Mouse (Mus musculus): ENCODE measurements around the gene Slc27a5. TPM values are rescaled to one million over a fixed set of nuclear protein-coding genes. Genes with fewer than 3 reads are reported as not detected.

The Slc27a5 gene
- total and polyA plus RNA-seq, 3 experiments = 0.22 TPM; not detected in 2

- ATAC-seq (ENCODE audit: extremely low read depth, insufficient number of reproducible peaks, low FRiP score, poor library complexity, severe bottlenecking) (peak; percentile 34; the same call in 1 of the 2 replicates), DNase-seq (ENCODE audit: low spot score) (no peak)
- TF ChIP-seq GATA1 (IDR thresholded peaks at IDR 0.05; ENCODE audit: borderline replicate concordance, low read length) (no peak), TAL1 (conservative IDR thresholded peaks at IDR 0.05; ENCODE audit: low read depth, low read length) (no peak), GATA2 (IDR thresholded peaks at IDR 0.05; ENCODE audit: borderline replicate concordance, low read depth, low read length) (no peak), CTCF (IDR thresholded peaks at IDR 0.05; ENCODE audit: low read depth, low read length) (no peak), POLR2AphosphoS5 (IDR thresholded peaks at IDR 0.05; ENCODE audit: insufficient replicate concordance, low read depth, low read length) (no peak)
- no peak overlapping the region for H3K4me3 ChIP-seq (ENCODE audit: low read depth, low read length)
- no peaks in the 10 kb centered on the region for H3K36me3 ChIP-seq (replicated peaks)
- no peaks in the 10 kb centered on the region for H3K9me3 ChIP-seq (replicated peaks)
- peaks cover 6% of the 10 kb centered on the region for H3K27me3 ChIP-seq (ENCODE audit: insufficient read depth, low read length)
- peaks cover 4% of the 10 kb centered on the region for H3K4me1 ChIP-seq (ENCODE audit: insufficient read depth, low read depth, low read length)
Measured at GRCm38 (mm10) chr7:12954896-12955295, 43.1 kb downstream of the Slc27a5 start.

GRCm38 (mm10) chr7:12949872-12950229, 48.1 kb downstream of the Slc27a5 start:
- no peak for TF ChIP-seq GATA1 (IDR thresholded peaks at IDR 0.05; ENCODE audit: borderline replicate concordance, low read length)
- TF ChIP-seq POLR2AphosphoS5 (IDR thresholded peaks at IDR 0.05; ENCODE audit: insufficient replicate concordance, low read depth, low read length) = no peak
- Histone ChIP-seq H3K9me3 (replicated peaks) (no peaks in the 10 kb centered on the region), H3K4me3 (ENCODE audit: low read depth, low read length) (no peak overlapping the region), H3K27me3 (ENCODE audit: insufficient read depth, low read length) (peaks cover 19% of the 10 kb centered on the region), H3K4me1 (ENCODE audit: insufficient read depth, low read depth, low read length) (no peaks in the 10 kb centered on the region), H3K36me3 (replicated peaks) (no peaks in the 10 kb centered on the region)
- no peak for ATAC-seq (ENCODE audit: extremely low read depth, insufficient number of reproducible peaks, low FRiP score, poor library complexity, severe bottlenecking)
- DNase-seq (ENCODE audit: low spot score) = no peak

- H3K9me3 ChIP-seq (replicated peaks) = no peaks in the 10 kb centered on the region
- H3K36me3 ChIP-seq (replicated peaks) = no peaks in the 10 kb centered on the region
- H3K27me3 ChIP-seq (ENCODE audit: insufficient read depth, low read length) = peaks cover 19% of the 10 kb centered on the region
- ATAC-seq (ENCODE audit: extremely low read depth, insufficient number of reproducible peaks, low FRiP score, poor library complexity, severe bottlenecking) (no peak), DNase-seq (ENCODE audit: low spot score) (no peak)
- no peaks in the 10 kb centered on the region for H3K4me1 ChIP-seq (ENCODE audit: insufficient read depth, low read depth, low read length)
- TF ChIP-seq GATA1 (IDR thresholded peaks at IDR 0.05; ENCODE audit: borderline replicate concordance, low read length) (no peak), TAL1 (conservative IDR thresholded peaks at IDR 0.05; ENCODE audit: low read depth, low read length) (no peak), GATA2 (IDR thresholded peaks at IDR 0.05; ENCODE audit: borderline replicate concordance, low read depth, low read length) (no peak), POLR2AphosphoS5 (IDR thresholded peaks at IDR 0.05; ENCODE audit: insufficient replicate concordance, low read depth, low read length) (no peak), CTCF (IDR thresholded peaks at IDR 0.05; ENCODE audit: low read depth, low read length) (no peak)
- H3K4me3 ChIP-seq (ENCODE audit: low read depth, low read length) = no peak overlapping the region
Measured at GRCm38 (mm10) chr7:12949032-12949871, 48.7 kb downstream of the Slc27a5 start.

GRCm38 (mm10) chr7:12943488-12943887, 54.5 kb downstream of the Slc27a5 start:
- TF ChIP-seq TAL1 (conservative IDR thresholded peaks at IDR 0.05; ENCODE audit: low read depth, low read length) (no peak), CTCF (IDR thresholded peaks at IDR 0.05; ENCODE audit: low read depth, low read length) (0 out of 2 replicates have a peak, but pooled peaks have one; percentile 9)
- DNase-seq (ENCODE audit: low spot score) = no peak
- H3K4me3 ChIP-seq (ENCODE audit: low read depth, low read length) = no peak overlapping the region
- peaks cover 15% of the 10 kb centered on the region; the same call in 1 of the 2 replicates for H3K27me3 ChIP-seq (ENCODE audit: insufficient read depth, low read length)
- no peaks in the 10 kb centered on the region for H3K9me3 ChIP-seq (replicated peaks)
- ATAC-seq (ENCODE audit: extremely low read depth, insufficient number of reproducible peaks, low FRiP score, poor library complexity, severe bottlenecking) = peak; percentile 70
- peaks cover 2% of the 10 kb centered on the region; the same call in 1 of the 2 replicates for H3K4me1 ChIP-seq (ENCODE audit: insufficient read depth, low read depth, low read length)
- H3K36me3 ChIP-seq (replicated peaks) = no peaks in the 10 kb centered on the region

GRCm38 (mm10) chr7:12940599-12940998, 57.4 kb downstream of the Slc27a5 start:
- Histone ChIP-seq H3K4me3 (ENCODE audit: low read depth, low read length) (no peak overlapping the region), H3K27me3 (ENCODE audit: insufficient read depth, low read length) (0 out of 2 replicates have a peak, but pooled peaks cover 3% of the 10 kb centered on the region), H3K4me1 (ENCODE audit: insufficient read depth, low read depth, low read length) (peaks cover 4% of the 10 kb centered on the region; the same call in 1 of the 2 replicates), H3K36me3 (replicated peaks) (no peaks in the 10 kb centered on the region), H3K9me3 (replicated peaks) (no peaks in the 10 kb centered on the region)
- ATAC-seq (ENCODE audit: extremely low read depth, insufficient number of reproducible peaks, low FRiP score, poor library complexity, severe bottlenecking) = no peak
- DNase-seq (ENCODE audit: low spot score) = no peak
- TF ChIP-seq GATA2 (IDR thresholded peaks at IDR 0.05; ENCODE audit: borderline replicate concordance, low read depth, low read length) (no peak), CTCF (IDR thresholded peaks at IDR 0.05; ENCODE audit: low read depth, low read length) (no peak), POLR2AphosphoS5 (IDR thresholded peaks at IDR 0.05; ENCODE audit: insufficient replicate concordance, low read depth, low read length) (no peak), GATA1 (IDR thresholded peaks at IDR 0.05; ENCODE audit: borderline replicate concordance, low read length) (no peak), TAL1 (conservative IDR thresholded peaks at IDR 0.05; ENCODE audit: low read depth, low read length) (no peak)

Other genes with a start within 250 kb of the Slc27a5 start
- not detected in 2 replicates for gene Zscan18, start 194.6 kb downstream of the Slc27a5 start, total RNA-seq (2014; fragmentation: Nextera tagmentation)
- gene Zscan18, start 194.6 kb downstream of the Slc27a5 start, total RNA-seq (2017) = 0.12 and 0.22 TPM in 2 replicates
- gene Zscan18, start 194.6 kb downstream of the Slc27a5 start, polyA plus RNA-seq (2012) = not detected in 2 replicates
- gene Zfp329, start 179.3 kb downstream of the Slc27a5 start, total RNA-seq (2014; fragmentation: Nextera tagmentation) = 25.6 and 27.4 TPM in 2 replicates
- gene Zfp329, start 179.3 kb downstream of the Slc27a5 start, total RNA-seq (2017) = 15.5 and 22.2 TPM in 2 replicates
- 0.27 and 0.33 TPM in 2 replicates for gene Zfp329, start 179.3 kb downstream of the Slc27a5 start, polyA plus RNA-seq (2012)
- 53.1 and 62.7 TPM in 2 replicates for gene Zfp110, start 163.4 kb downstream of the Slc27a5 start, total RNA-seq (2014; fragmentation: Nextera tagmentation)
- gene Zfp110, start 163.4 kb downstream of the Slc27a5 start, total RNA-seq (2017) = 58.4 and 59.9 TPM in 2 replicates
- 2.5 and 3.2 TPM in 2 replicates for gene Zfp110, start 163.4 kb downstream of the Slc27a5 start, polyA plus RNA-seq (2012)
- 8.3 and 9.3 TPM in 2 replicates for gene Zfp128, start 117.0 kb downstream of the Slc27a5 start, total RNA-seq (2014; fragmentation: Nextera tagmentation)
- gene Zfp128, start 117.0 kb downstream of the Slc27a5 start, total RNA-seq (2017) = 3.8 and 4.5 TPM in 2 replicates
- gene Zfp128, start 117.0 kb downstream of the Slc27a5 start, polyA plus RNA-seq (2012) = 0.61 and 0.72 TPM in 2 replicates
- gene Zscan22, start 100.4 kb downstream of the Slc27a5 start, total RNA-seq (2014; fragmentation: Nextera tagmentation) = 23.9 and 25.0 TPM in 2 replicates
- 4.1 and 4.5 TPM in 2 replicates for gene Zscan22, start 100.4 kb downstream of the Slc27a5 start, total RNA-seq (2017)
- gene Zscan22, start 100.4 kb downstream of the Slc27a5 start, polyA plus RNA-seq (2012) = 2.8 and 3.5 TPM in 2 replicates
- 1,720 and 1,839 TPM in 2 replicates for gene Rps5, start 75.9 kb downstream of the Slc27a5 start, total RNA-seq (2014; fragmentation: Nextera tagmentation)
- 880 and 1,074 TPM in 2 replicates for gene Rps5, start 75.9 kb downstream of the Slc27a5 start, total RNA-seq (2017)
- gene Rps5, start 75.9 kb downstream of the Slc27a5 start, polyA plus RNA-seq (2012) = 1,806 and 2,694 TPM in 2 replicates
- gene Rnf225, start 70.8 kb downstream of the Slc27a5 start, total RNA-seq (2014; fragmentation: Nextera tagmentation) = 0.29 and 0.98 TPM in 2 replicates
- gene Rnf225, start 70.8 kb downstream of the Slc27a5 start, total RNA-seq (2017) = 0.76 and 0.81 TPM in 2 replicates
- gene Rnf225, start 70.8 kb downstream of the Slc27a5 start, polyA plus RNA-seq (2012) = 1.0 and 1.3 TPM in 2 replicates
- gene Zfp324, start 32.4 kb downstream of the Slc27a5 start, total RNA-seq (2014; fragmentation: Nextera tagmentation) = 3.7 and 5.9 TPM in 2 replicates
- gene Zfp324, start 32.4 kb downstream of the Slc27a5 start, total RNA-seq (2017) = 6.2 and 7.0 TPM in 2 replicates
- 2.4 and 2.7 TPM in 2 replicates for gene Zfp324, start 32.4 kb downstream of the Slc27a5 start, polyA plus RNA-seq (2012)
- 5.9 and 6.1 TPM in 2 replicates for gene Zfp446, start 20.3 kb downstream of the Slc27a5 start, total RNA-seq (2014; fragmentation: Nextera tagmentation)
- gene Zfp446, start 20.3 kb downstream of the Slc27a5 start, total RNA-seq (2017) = 3.7 and 4.0 TPM in 2 replicates
- gene Zfp446, start 20.3 kb downstream of the Slc27a5 start, polyA plus RNA-seq (2012) = 4.1 and 4.6 TPM in 2 replicates
- gene Trim28, start 922 bp upstream of the Slc27a5 start, total RNA-seq (2014; fragmentation: Nextera tagmentation) = 324 and 384 TPM in 2 replicates
- gene Trim28, start 922 bp upstream of the Slc27a5 start, total RNA-seq (2017) = 506 and 524 TPM in 2 replicates
- gene Trim28, start 922 bp upstream of the Slc27a5 start, polyA plus RNA-seq (2012) = 193 and 221 TPM in 2 replicates
- gene Zbtb45, start 11.8 kb upstream of the Slc27a5 start, total RNA-seq (2014; fragmentation: Nextera tagmentation) = 9.6 and 12.6 TPM in 2 replicates
- gene Zbtb45, start 11.8 kb upstream of the Slc27a5 start, total RNA-seq (2017) = 8.7 and 9.0 TPM in 2 replicates
- gene Zbtb45, start 11.8 kb upstream of the Slc27a5 start, polyA plus RNA-seq (2012) = 99.1 and 126 TPM in 2 replicates
- gene Chmp2a, start 36.6 kb upstream of the Slc27a5 start, total RNA-seq (2014; fragmentation: Nextera tagmentation) = 148 and 163 TPM in 2 replicates
- gene Chmp2a, start 36.6 kb upstream of the Slc27a5 start, total RNA-seq (2017) = 178 and 188 TPM in 2 replicates
- gene Chmp2a, start 36.6 kb upstream of the Slc27a5 start, polyA plus RNA-seq (2012) = 141 and 289 TPM in 2 replicates
- gene Ube2m, start 40.1 kb upstream of the Slc27a5 start, total RNA-seq (2014; fragmentation: Nextera tagmentation) = 250 and 290 TPM in 2 replicates
- gene Ube2m, start 40.1 kb upstream of the Slc27a5 start, total RNA-seq (2017) = 151 and 162 TPM in 2 replicates
- gene Ube2m, start 40.1 kb upstream of the Slc27a5 start, polyA plus RNA-seq (2012) = 150 and 170 TPM in 2 replicates
- not detected in 2 replicates for gene Mzf1, start 56.6 kb upstream of the Slc27a5 start, total RNA-seq (2014; fragmentation: Nextera tagmentation)
- 0.17 and 0.22 TPM in 2 replicates for gene Mzf1, start 56.6 kb upstream of the Slc27a5 start, total RNA-seq (2017)
- 0.07 and 0.11 TPM in 2 replicates for gene Mzf1, start 56.6 kb upstream of the Slc27a5 start, polyA plus RNA-seq (2012)
- gene Vmn1r85, start 97.0 kb upstream of the Slc27a5 start, total RNA-seq (2014; fragmentation: Nextera tagmentation) = not detected in 2 replicates
- gene Vmn1r85, start 97.0 kb upstream of the Slc27a5 start, total RNA-seq (2017) = under 0.01 and 0.44 TPM in 2 replicates
- gene Vmn1r85, start 97.0 kb upstream of the Slc27a5 start, polyA plus RNA-seq (2012) = not detected in 2 replicates
- not detected in 2 replicates for gene Vmn1r86, start 121.7 kb upstream of the Slc27a5 start, total RNA-seq (2014; fragmentation: Nextera tagmentation)
- gene Vmn1r86, start 121.7 kb upstream of the Slc27a5 start, total RNA-seq (2017) = 0.06 and 0.11 TPM in 2 replicates
- not detected in 2 replicates for gene Vmn1r86, start 121.7 kb upstream of the Slc27a5 start, polyA plus RNA-seq (2012)
- gene Vmn1r87, start 142.0 kb upstream of the Slc27a5 start, total RNA-seq (2014; fragmentation: Nextera tagmentation) = not detected in 2 replicates
- gene Vmn1r87, start 142.0 kb upstream of the Slc27a5 start, total RNA-seq (2017) = 0.12 and 0.60 TPM in 2 replicates
- gene Vmn1r87, start 142.0 kb upstream of the Slc27a5 start, polyA plus RNA-seq (2012) = not detected in 2 replicates
- gene Vmn1r88, start 161.4 kb upstream of the Slc27a5 start, total RNA-seq (2014; fragmentation: Nextera tagmentation) = not detected in 2 replicates
- gene Vmn1r88, start 161.4 kb upstream of the Slc27a5 start, total RNA-seq (2017) = 0.06 and 0.22 TPM in 2 replicates
- not detected in 2 replicates for gene Vmn1r88, start 161.4 kb upstream of the Slc27a5 start, polyA plus RNA-seq (2012)
- not detected in 2 replicates for gene Vmn1r89, start 214.8 kb upstream of the Slc27a5 start, total RNA-seq (2014; fragmentation: Nextera tagmentation)
- 0.27 TPM in 1 of 2 replicates, not detected in the other for gene Vmn1r89, start 214.8 kb upstream of the Slc27a5 start, total RNA-seq (2017)
- not detected in 2 replicates for gene Vmn1r89, start 214.8 kb upstream of the Slc27a5 start, polyA plus RNA-seq (2012)

Data from G1E (cell line).